Mouse (Mus musculus) hindbrain, embryonic 10.5 days (tissue): Measurements from ENCODE around the gene Uts2b. TPM values are rescaled to one million over a fixed set of nuclear protein-coding genes. Genes with fewer than 3 reads are reported as not detected.

Experiments used
- DNase-seq: peaks from one replicate; pipeline ENCODE4 v3.0.0-alpha.2; 2017; ENCODE audit warnings: low spot score
- H3K27ac ChIP-seq: fragments of 300-500 bp; sonication (generic); 2 replicates; pipeline ENCODE4 v1.5.1; 2016; ENCODE audit warnings: mild to moderate bottlenecking, moderate library complexity
- H3K27me3 ChIP-seq: fragments of 300-500 bp; sonication (generic); 2 replicates; pipeline ENCODE4 v1.6.1; 2016; ENCODE audit warnings: mild to moderate bottlenecking; ENCODE audit not compliant: poor library complexity, insufficient read depth, severe bottlenecking
- H3K36me3 ChIP-seq: fragments of 300-500 bp; sonication (generic); 2 replicates; pipeline ENCODE4 v1.6.1; 2016; ENCODE audit warnings: mild to moderate bottlenecking, moderate library complexity
- H3K4me1 ChIP-seq: fragments of 300-500 bp; sonication (generic); replicated peaks from 2 replicates; pipeline ENCODE4 v1.6.1; 2016; ENCODE audit warnings: mild to moderate bottlenecking
- H3K4me3 ChIP-seq: fragments of 300-500 bp; sonication (generic); 2 replicates; pipeline ENCODE4 v1.5.1; 2016; ENCODE audit warnings: mild to moderate bottlenecking, moderate library complexity
- H3K9me3 ChIP-seq: fragments of 300-500 bp; sonication (generic); 2 replicates; pipeline ENCODE4 v1.6.1; 2016; ENCODE audit warnings: mild to moderate bottlenecking, moderate library complexity
- WGBS: fragments of 180-500 bp; shearing (Covaris S2); methylation state at CpG from one replicate; pipeline ENCODE4 v1.1.7; 2016; 5-methylcytosine and 5-hydroxymethylcytosine counted together
- polyA plus RNA-seq: library from polyadenylated mRNA; unstranded; fragments of >200 nt; fragmentation: Nextera tagmentation; extraction: Ambion mirVana; gene quantifications from 2 replicates; pipeline ENCODE4 v1.2.1, GENCODE M21; 2016

Uts2b gene
- polyA plus RNA-seq, 1 experiment from 2014 or later: 1.8 TPM

- WGBS: under 1% methylated on average over 69 of the region's 69 CpGs
- H3K9me3 ChIP-seq: no peaks in the 10 kb centered on the region
These were observed 18.9 kb upstream of the Uts2b start, which contains the start of gene Ccdc50 for GRCm38 (mm10) chr16:27388761-27389451. Ccdc50 (plus strand) TSS chr16:27388869.

GRCm38 (mm10) chr16:27387634-27388611 is 17.9 kb upstream of the Uts2b start:
- whole genome bisulfite sequencing: 57% methylated on average over 12 of the region's 12 CpGs
- no peak for DNase-seq
- H3K27ac ChIP-seq: peak overlapping the region; percentile 98
- H3K4me3 ChIP-seq: peak overlapping the region; percentile 88
- no peaks in the 10 kb centered on the region for H3K27me3 ChIP-seq
- H3K36me3 ChIP-seq: no peaks in the 10 kb centered on the region
- no peaks in the 10 kb centered on the region for H3K9me3 ChIP-seq
- H3K4me1 ChIP-seq: peaks cover 26% of the 10 kb centered on the region

More at GRCm38 (mm10) chr16:27388761-27389451, 18.9 kb upstream of the Uts2b start, which contains the start of gene Ccdc50:
- peak; percentile 89 for DNase-seq
- no peaks in the 10 kb centered on the region for H3K27me3 ChIP-seq
- H3K27ac ChIP-seq: peak within 1 kb of the TSS; percentile 98
- peaks cover 26% of the 10 kb centered on the region for H3K4me1 ChIP-seq
- H3K36me3 ChIP-seq: no peaks in the 10 kb centered on the region
- peak within 1 kb of the TSS; percentile 88 for H3K4me3 ChIP-seq

- H3K27me3 ChIP-seq: no peaks in the 10 kb centered on the region
- H3K27ac ChIP-seq: no peak overlapping the region
- H3K9me3 ChIP-seq: no peaks in the 10 kb centered on the region
- peaks cover 26% of the 10 kb centered on the region for H3K4me1 ChIP-seq
- no peak overlapping the region for H3K4me3 ChIP-seq
- no peak for DNase-seq
- H3K36me3 ChIP-seq: no peaks in the 10 kb centered on the region
- WGBS: 79% methylated on average over 4 of the region's 4 CpGs
These were observed 16.9 kb upstream of the Uts2b start for GRCm38 (mm10) chr16:27386850-27387407.

DNA sequence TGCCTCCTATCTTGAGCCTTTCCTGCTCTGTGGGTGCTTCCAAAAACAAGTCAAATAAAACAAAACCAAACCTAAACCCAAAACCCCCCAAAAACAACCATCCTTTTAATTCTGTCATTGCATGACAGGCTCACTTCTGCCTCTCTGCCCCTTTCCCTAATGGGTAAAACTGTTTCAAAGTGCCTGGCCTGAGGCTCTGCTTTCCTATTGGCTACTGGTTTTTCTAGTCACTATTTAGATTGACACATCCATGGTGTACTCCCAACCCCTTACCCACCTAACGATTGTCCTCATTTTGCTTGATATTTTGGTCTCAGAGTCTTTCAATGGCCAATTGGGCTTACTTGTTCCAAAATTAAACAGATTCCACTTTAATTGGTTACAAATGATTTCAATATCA is 15.6 kb upstream of the Uts2b start:
- Histone ChIP-seq H3K27ac (no peak overlapping the region), H3K27me3 (no peaks in the 10 kb centered on the region), H3K36me3 (no peaks in the 10 kb centered on the region), H3K4me1 (peaks cover 19% of the 10 kb centered on the region), H3K9me3 (no peaks in the 10 kb centered on the region), H3K4me3 (no peak overlapping the region)
- WGBS: 80% methylated on average over 1 of the region's 1 CpGs
- no peak for DNase-seq

GRCm38 (mm10) chr16:27384893-27385603 is 15.0 kb upstream of the Uts2b start:
- Histone ChIP-seq H3K27me3 (no peaks in the 10 kb centered on the region), H3K36me3 (no peaks in the 10 kb centered on the region), H3K4me3 (no peak overlapping the region), H3K9me3 (no peaks in the 10 kb centered on the region), H3K27ac (no peak overlapping the region), H3K4me1 (peaks cover 13% of the 10 kb centered on the region)
- DNase-seq: no peak
- WGBS: 76% methylated on average over 4 of the region's 4 CpGs

- H3K9me3 ChIP-seq: no peaks in the 10 kb centered on the region
- no peaks in the 10 kb centered on the region for H3K27me3 ChIP-seq
- WGBS: 84% methylated on average over 4 of the region's 4 CpGs
- no peaks in the 10 kb centered on the region for H3K36me3 ChIP-seq
- no peak for DNase-seq
- no peak overlapping the region for H3K4me3 ChIP-seq
- no peak overlapping the region for H3K27ac ChIP-seq
- H3K4me1 ChIP-seq: no peaks in the 10 kb centered on the region
These were observed 12.2 kb upstream of the Uts2b start for GRCm38 (mm10) chr16:27382217-27382616.

DNA sequence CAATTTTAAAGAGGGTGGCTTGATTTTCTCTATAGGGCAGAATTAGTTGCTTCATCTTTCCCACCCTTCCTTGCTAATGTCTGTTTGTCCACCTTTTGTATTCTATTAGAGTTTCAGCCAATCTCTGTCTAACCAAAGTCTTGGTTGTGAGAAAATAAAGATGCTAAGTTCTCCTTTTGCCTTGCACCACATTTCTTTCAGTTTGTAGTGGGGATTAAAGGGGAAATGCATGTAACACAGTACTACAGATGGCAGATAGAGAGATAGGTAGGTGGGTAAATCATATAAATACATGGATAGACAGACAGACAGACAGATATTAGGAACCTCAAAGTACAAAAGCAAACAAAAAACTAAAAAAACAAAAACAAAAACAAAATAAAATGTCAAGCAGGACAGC is 6.5 kb upstream of the Uts2b start:
- H3K27ac ChIP-seq: no peak overlapping the region
- no peak overlapping the region for H3K4me3 ChIP-seq
- H3K4me1 ChIP-seq: no peaks in the 10 kb centered on the region
- no peaks in the 10 kb centered on the region for H3K27me3 ChIP-seq
- no peak for DNase-seq
- H3K36me3 ChIP-seq: no peaks in the 10 kb centered on the region
- no peaks in the 10 kb centered on the region for H3K9me3 ChIP-seq

DNA sequence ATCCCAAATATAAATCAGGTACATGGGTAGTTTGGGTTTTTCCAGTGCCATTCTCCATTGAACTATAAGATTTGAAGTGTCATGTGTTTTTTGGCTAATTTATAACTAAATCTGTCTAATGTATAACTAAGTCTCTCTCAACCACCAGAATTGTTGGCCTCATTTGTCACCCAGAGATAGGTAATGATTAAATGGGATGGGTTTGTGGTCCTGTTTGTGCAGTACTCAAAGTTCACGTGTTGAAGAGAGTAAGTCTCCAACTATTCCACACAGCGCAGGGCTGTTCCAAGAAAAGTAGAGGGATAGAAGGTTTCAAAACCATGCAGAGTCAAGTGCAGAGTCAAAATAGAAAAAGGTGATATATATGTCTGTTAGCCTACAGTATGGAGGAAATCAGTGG is 5.3 kb upstream of the Uts2b start:
- Histone ChIP-seq H3K4me1 (no peaks in the 10 kb centered on the region), H3K27ac (no peak overlapping the region), H3K4me3 (no peak overlapping the region), H3K27me3 (no peaks in the 10 kb centered on the region), H3K9me3 (no peaks in the 10 kb centered on the region), H3K36me3 (no peaks in the 10 kb centered on the region)
- no peak for DNase-seq
- 86% methylated on average over 2 of the region's 2 CpGs for WGBS

- WGBS: 70% methylated on average over 3 of the region's 3 CpGs
- Histone ChIP-seq H3K9me3 (no peaks in the 10 kb centered on the region), H3K4me1 (no peaks in the 10 kb centered on the region), H3K4me3 (no peak overlapping the region), H3K27ac (no peak overlapping the region), H3K27me3 (no peaks in the 10 kb centered on the region), H3K36me3 (no peaks in the 10 kb centered on the region)
- DNase-seq: no peak
These were observed 4.1 kb upstream of the Uts2b start for GRCm38 (mm10) chr16:27374139-27374538.

GRCm38 (mm10) chr16:27370700-27371099 is 661 bp upstream of the Uts2b start:
- Histone ChIP-seq H3K4me3 (no peak overlapping the region), H3K36me3 (no peaks in the 10 kb centered on the region), H3K27me3 (no peaks in the 10 kb centered on the region), H3K9me3 (no peaks in the 10 kb centered on the region), H3K4me1 (no peaks in the 10 kb centered on the region), H3K27ac (no peak overlapping the region)
- 85% methylated on average over 2 of the region's 2 CpGs for WGBS
- DNase-seq: no peak

DNA sequence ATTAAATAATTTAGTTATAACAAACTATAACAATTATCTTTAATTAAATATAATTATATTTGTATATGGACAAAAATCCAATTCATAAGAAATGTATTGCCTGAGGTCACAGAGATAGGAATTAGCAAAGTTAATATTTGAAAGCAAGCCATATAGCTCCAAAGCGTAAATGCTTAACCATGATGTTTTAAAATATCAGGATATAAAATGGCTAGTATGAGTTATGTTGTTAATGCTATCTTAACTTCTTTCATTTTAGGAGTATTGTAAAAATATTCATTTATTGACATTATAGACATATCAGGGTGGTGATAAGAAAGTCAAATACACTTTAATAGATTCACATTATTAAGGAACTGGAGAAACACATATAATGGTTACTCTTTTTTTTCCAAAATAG is 10.0 kb downstream of the Uts2b start:
- WGBS: 99% methylated on average over 1 of the region's 1 CpGs
- no peaks in the 10 kb centered on the region for H3K36me3 ChIP-seq

DNA sequence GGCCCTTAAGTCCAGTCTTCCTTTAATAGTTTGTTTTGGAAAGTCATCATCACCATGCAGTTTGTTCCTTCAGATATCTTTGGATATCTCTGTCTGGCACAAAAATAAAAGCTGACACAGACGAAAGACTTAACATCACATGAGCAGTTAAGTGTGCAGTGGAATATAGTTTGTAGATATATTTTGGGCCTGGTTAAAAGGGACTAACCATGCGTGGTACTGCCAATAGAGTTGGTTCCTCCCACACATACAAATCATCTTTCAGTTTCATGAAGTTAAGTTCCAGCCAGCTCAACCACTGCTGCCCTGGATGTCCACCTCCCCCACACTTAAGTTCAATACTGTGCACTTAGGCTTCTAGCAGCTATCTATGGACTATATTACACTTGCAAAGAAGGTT is 15.6 kb downstream of the Uts2b start:
- 95% methylated on average over 2 of the region's 2 CpGs for WGBS
- Histone ChIP-seq H3K4me1 (no peaks in the 10 kb centered on the region), H3K4me3 (no peak overlapping the region), H3K27ac (no peak overlapping the region), H3K27me3 (no peaks in the 10 kb centered on the region), H3K36me3 (no peaks in the 10 kb centered on the region), H3K9me3 (no peaks in the 10 kb centered on the region)
- no peak for DNase-seq

More for the DNA sequence above, 10.0 kb downstream of the Uts2b start:
- no peak for DNase-seq
- H3K27ac ChIP-seq: no peak overlapping the region
- H3K9me3 ChIP-seq: no peaks in the 10 kb centered on the region
- no peaks in the 10 kb centered on the region for H3K27me3 ChIP-seq
- no peaks in the 10 kb centered on the region for H3K4me1 ChIP-seq
- no peak overlapping the region for H3K4me3 ChIP-seq
